Mouse (Mus musculus) left cerebral cortex, postnatal 10 days (tissue): ENCODE results near the gene Prss8. TPM values are rescaled to one million over a fixed set of nuclear protein-coding genes. Genes with fewer than 3 reads are reported as not detected.

Experiments
- total RNA-seq, 2 experiments: library from RNA; stranded (reverse); gene quantifications; 2 replicates each; pipeline ENCODE4 v1.2.3; 2021

The Prss8 gene
- total RNA-seq, 2 experiments from 2014 or later: 0.64 to 0.81 TPM

Other genes with a start within 250 kb of the Prss8 start
- 10 to 100 TPM; 55.1 to 55.9 TPM for gene Bcl7c, start 221.2 kb downstream of the Prss8 start, total RNA-seq
- 1 to 10 TPM; 2.9 to 4.5 TPM for gene Ctf1, start 217.4 kb downstream of the Prss8 start, total RNA-seq
- gene Ctf2, start 197.9 kb downstream of the Prss8 start, total RNA-seq: not detected
- gene Fbxl19, start 185.6 kb downstream of the Prss8 start, total RNA-seq: 100 to 1,000 TPM in 1 of 2 experiments, 10 to 100 TPM in 1; 99.3 to 107 TPM
- 10 to 100 TPM; 17.4 to 19.6 TPM for gene Orai3, start 160.3 kb downstream of the Prss8 start, total RNA-seq
- 10 to 100 TPM; 35.0 to 40.9 TPM for gene Setd1a, start 153.4 kb downstream of the Prss8 start, total RNA-seq
- gene Gm49388, start 144.5 kb downstream of the Prss8 start, total RNA-seq: 1 to 10 TPM; 3.0 to 4.7 TPM
- gene Hsd3b7, start 129.5 kb downstream of the Prss8 start, total RNA-seq: 1 to 10 TPM; 2.4 to 4.5 TPM
- gene Stx4a, start 105.8 kb downstream of the Prss8 start, total RNA-seq: 10 to 100 TPM; 48.0 to 52.9 TPM
- 100 to 1,000 TPM; 340 to 347 TPM for gene Stx1b, start 105.6 kb downstream of the Prss8 start, total RNA-seq
- gene Zfp646, start 53.9 kb downstream of the Prss8 start, total RNA-seq: 10 to 100 TPM; 24.7 to 24.8 TPM
- 10 to 100 TPM; 23.3 to 26.0 TPM for gene Zfp668, start 53.3 kb downstream of the Prss8 start, total RNA-seq
- gene Prss53, start 39.1 kb downstream of the Prss8 start, total RNA-seq: under 1 TPM; 0.49 to 0.73 TPM
- not detected for gene Gm21974, start 34.6 kb downstream of the Prss8 start, total RNA-seq
- gene Vkorc1, start 34.5 kb downstream of the Prss8 start, total RNA-seq: 10 to 100 TPM; 23.9 to 24.6 TPM
- 10 to 100 TPM; 43.0 to 43.2 TPM for gene Bckdk, start 26.0 kb downstream of the Prss8 start, total RNA-seq
- 10 to 100 TPM; 24.2 to 26.9 TPM for gene Kat8, start 17.6 kb downstream of the Prss8 start, total RNA-seq
- 10 to 100 TPM; 12.2 to 14.4 TPM for gene Prss36, start 16.6 kb upstream of the Prss8 start, total RNA-seq
- 100 to 1,000 TPM; 387 to 389 TPM for gene Fus, start 37.4 kb upstream of the Prss8 start, total RNA-seq
- gene Pycard, start 63.8 kb upstream of the Prss8 start, total RNA-seq: 1 to 10 TPM; 3.7 to 5.5 TPM
- under 1 TPM; 0.39 to 0.62 TPM for gene Trim72, start 73.8 kb upstream of the Prss8 start, total RNA-seq
- 1 to 10 TPM; 8.5 to 8.7 TPM for gene Itgam, start 132.5 kb upstream of the Prss8 start, total RNA-seq
- gene Gm49368, start 132.6 kb upstream of the Prss8 start, total RNA-seq: under 1 TPM in 1 of 2 experiments, not detected in 1; 0.09 TPM
- gene Itgax, start 199.4 kb upstream of the Prss8 start, total RNA-seq: under 1 TPM in 1 of 2 experiments, not detected in 1; 0.30 TPM
- under 1 TPM; 0.14 to 0.17 TPM for gene Itgad, start 224.3 kb upstream of the Prss8 start, total RNA-seq